Mouse (Mus musculus) lung, embryonic 16.5 days (tissue): ENCODE measurements at regions not wholly inside any gene's neighbourhood (a gene's known extent, or its start where the extent isn't known, plus 50 kb on each side); places are given as distances from the start of the nearest gene placed in this dataset.

Source experiments
- ATAC-seq: fragments of 200-750 bp; cut with Nextera tagmentation; 2 replicates; pipeline ENCODE4 v1.8.0; 2017; ENCODE audit warnings: low read depth, mild to moderate bottlenecking, moderate library complexity
- H3K27ac ChIP-seq: fragments of 300-500 bp; sonication (generic); 2 replicates; pipeline ENCODE4 v1.5.1; 2014; ENCODE audit warnings: mild to moderate bottlenecking, control low read depth, low read length
- H3K27me3 ChIP-seq: fragments of 300-500 bp; sonication (generic); 2 replicates; pipeline ENCODE4 v1.6.1; 2014; ENCODE audit warnings: low read depth, low read length, mixed read lengths; ENCODE audit not compliant: control insufficient read depth, insufficient read depth
- H3K36me3 ChIP-seq: fragments of 300-500 bp; sonication (generic); 2 replicates; pipeline ENCODE4 v1.6.1; 2014; ENCODE audit warnings: low read length; ENCODE audit not compliant: control insufficient read depth, insufficient read depth
- H3K4me1 ChIP-seq: fragments of 300-500 bp; sonication (generic); replicated peaks from 2 replicates; pipeline ENCODE4 v1.6.1; 2014; ENCODE audit warnings: low read length, mixed read lengths; ENCODE audit not compliant: control insufficient read depth, insufficient read depth
- H3K4me2 ChIP-seq: fragments of 300-500 bp; sonication (generic); 2 replicates; pipeline ENCODE4 v1.6.1; 2014; ENCODE audit warnings: low read depth, low read length, control low read depth
- H3K4me3 ChIP-seq: fragments of 300-500 bp; sonication (generic); 2 replicates; pipeline ENCODE4 v1.5.1; 2014; ENCODE audit warnings: mild to moderate bottlenecking, low read length, control low read depth
- H3K9ac ChIP-seq: fragments of 300-500 bp; sonication (generic); 2 replicates; pipeline ENCODE4 v1.6.1; 2014; ENCODE audit warnings: low read length, control low read depth
- H3K9me3 ChIP-seq: fragments of 300-500 bp; sonication (generic); 2 replicates; pipeline ENCODE4 v1.6.1; 2016; ENCODE audit warnings: low read length; ENCODE audit not compliant: control insufficient read depth
- WGBS: fragments of 180-500 bp; shearing (Covaris S2); extraction: QIAGEN DNeasy Blood & Tissue Kit; methylation state at CpG from one replicate; pipeline ENCODE4 v1.1.7; 2014; 5-methylcytosine and 5-hydroxymethylcytosine counted together

DNA sequence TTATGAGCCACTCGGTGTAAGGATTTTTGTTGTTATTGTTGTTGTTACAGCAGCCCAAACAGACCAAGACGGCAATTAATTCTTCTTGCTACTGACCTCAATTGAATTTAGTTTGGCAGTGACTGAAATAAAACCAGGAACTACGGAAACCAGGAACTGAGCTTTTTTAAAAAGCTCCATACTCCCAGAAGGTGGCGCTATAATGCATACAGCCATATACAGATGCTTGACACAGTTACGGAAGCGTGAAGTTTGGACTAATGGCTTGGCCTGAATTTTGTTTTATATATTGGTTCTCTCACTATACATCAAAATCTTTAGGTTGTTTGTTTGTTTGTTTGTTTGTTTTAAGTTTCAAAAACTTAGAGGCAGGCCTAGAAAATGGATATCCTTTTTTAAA, 98.5 kb upstream of the Adamts3 start:
- no peaks in the 10 kb centered on the region for H3K9me3 ChIP-seq
- no peak overlapping the region for H3K27ac ChIP-seq
- H3K9ac ChIP-seq = no peak overlapping the region
- ATAC-seq = no peak
- H3K27me3 ChIP-seq = no peaks in the 10 kb centered on the region
- no peak overlapping the region for H3K4me2 ChIP-seq
- H3K36me3 ChIP-seq = no peaks in the 10 kb centered on the region
- WGBS = 47% methylated on average over 6 of the region's 6 CpGs
- no peak overlapping the region for H3K4me3 ChIP-seq
- H3K4me1 ChIP-seq = no peaks in the 10 kb centered on the region

DNA sequence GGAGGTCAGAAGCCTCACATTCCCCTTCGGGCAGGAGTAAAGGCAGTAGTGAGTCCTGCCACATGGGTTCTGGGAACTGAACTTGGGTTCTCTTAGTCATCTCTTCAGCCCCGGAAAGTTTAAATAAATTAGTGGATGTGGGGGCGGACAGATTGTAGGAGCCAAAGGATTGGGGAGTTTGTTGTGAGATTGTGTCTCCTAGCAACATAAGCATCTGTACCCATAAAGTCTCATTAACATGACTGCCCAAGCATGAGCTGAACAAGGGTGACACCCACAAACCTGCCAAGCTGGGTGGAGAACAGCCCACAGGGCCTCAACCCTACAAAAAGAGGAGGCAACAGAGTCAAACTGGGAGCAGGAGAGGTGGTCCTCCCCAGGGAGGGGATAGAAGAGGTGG, 97.1 kb upstream of the Adamts3 start:
- Histone ChIP-seq H3K9ac (no peak overlapping the region), H3K4me3 (no peak overlapping the region), H3K4me2 (no peak overlapping the region), H3K4me1 (no peaks in the 10 kb centered on the region), H3K27me3 (no peaks in the 10 kb centered on the region), H3K27ac (no peak overlapping the region), H3K9me3 (no peaks in the 10 kb centered on the region), H3K36me3 (no peaks in the 10 kb centered on the region)
- WGBS = 77% methylated on average over 3 of the region's 3 CpGs
- ATAC-seq = no peak

DNA sequence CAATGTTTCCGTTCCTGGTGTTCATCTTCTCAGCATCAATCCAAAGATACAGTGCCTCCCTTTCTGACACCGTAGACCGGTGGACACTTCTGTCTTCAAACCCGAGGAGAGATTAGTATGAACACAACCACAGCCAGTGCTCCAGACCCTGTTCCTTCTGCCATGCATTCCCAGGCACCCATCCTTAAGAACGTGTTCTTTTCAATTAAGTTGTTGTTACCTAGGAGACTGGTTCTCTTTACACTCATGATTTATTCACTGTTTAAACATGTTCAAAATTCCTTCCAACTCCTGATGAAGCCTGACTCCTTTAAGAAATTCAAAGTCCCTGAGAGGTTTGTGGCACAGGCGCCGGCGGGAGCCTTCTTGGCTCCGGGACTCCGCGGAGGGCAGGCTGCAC, 69.5 kb upstream of the Adamts3 start:
- H3K36me3 ChIP-seq = no peaks in the 10 kb centered on the region
- H3K9ac ChIP-seq = no peak overlapping the region
- no peak overlapping the region for H3K4me2 ChIP-seq
- H3K4me3 ChIP-seq = no peak overlapping the region
- no peak for ATAC-seq
- no peaks in the 10 kb centered on the region for H3K27me3 ChIP-seq
- WGBS = 75% methylated on average over 11 of the region's 11 CpGs
- no peaks in the 10 kb centered on the region for H3K9me3 ChIP-seq
- no peak overlapping the region for H3K27ac ChIP-seq
- no peaks in the 10 kb centered on the region for H3K4me1 ChIP-seq

DNA sequence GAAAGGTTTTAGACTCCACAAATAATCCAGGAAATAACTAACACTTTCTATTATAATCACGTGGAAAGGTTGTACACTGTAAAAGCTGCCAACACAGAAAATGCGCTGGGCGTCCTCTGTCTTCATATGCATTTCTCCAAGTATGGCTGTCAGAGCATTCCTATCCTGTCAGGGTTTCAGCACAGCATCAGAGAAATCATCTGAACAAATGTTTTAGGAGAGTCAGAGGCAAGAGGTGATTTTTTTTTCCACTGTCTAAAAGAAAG, 62.5 kb upstream of the Adamts3 start:
- no peak overlapping the region for H3K4me2 ChIP-seq
- WGBS = 70% methylated on average over 3 of the region's 3 CpGs
- ATAC-seq = no peak
- no peak overlapping the region for H3K4me3 ChIP-seq
- H3K9ac ChIP-seq = no peak overlapping the region
- H3K36me3 ChIP-seq = no peaks in the 10 kb centered on the region
- H3K4me1 ChIP-seq = no peaks in the 10 kb centered on the region
- H3K27ac ChIP-seq = no peak overlapping the region
- H3K27me3 ChIP-seq = no peaks in the 10 kb centered on the region
- H3K9me3 ChIP-seq = no peaks in the 10 kb centered on the region

DNA sequence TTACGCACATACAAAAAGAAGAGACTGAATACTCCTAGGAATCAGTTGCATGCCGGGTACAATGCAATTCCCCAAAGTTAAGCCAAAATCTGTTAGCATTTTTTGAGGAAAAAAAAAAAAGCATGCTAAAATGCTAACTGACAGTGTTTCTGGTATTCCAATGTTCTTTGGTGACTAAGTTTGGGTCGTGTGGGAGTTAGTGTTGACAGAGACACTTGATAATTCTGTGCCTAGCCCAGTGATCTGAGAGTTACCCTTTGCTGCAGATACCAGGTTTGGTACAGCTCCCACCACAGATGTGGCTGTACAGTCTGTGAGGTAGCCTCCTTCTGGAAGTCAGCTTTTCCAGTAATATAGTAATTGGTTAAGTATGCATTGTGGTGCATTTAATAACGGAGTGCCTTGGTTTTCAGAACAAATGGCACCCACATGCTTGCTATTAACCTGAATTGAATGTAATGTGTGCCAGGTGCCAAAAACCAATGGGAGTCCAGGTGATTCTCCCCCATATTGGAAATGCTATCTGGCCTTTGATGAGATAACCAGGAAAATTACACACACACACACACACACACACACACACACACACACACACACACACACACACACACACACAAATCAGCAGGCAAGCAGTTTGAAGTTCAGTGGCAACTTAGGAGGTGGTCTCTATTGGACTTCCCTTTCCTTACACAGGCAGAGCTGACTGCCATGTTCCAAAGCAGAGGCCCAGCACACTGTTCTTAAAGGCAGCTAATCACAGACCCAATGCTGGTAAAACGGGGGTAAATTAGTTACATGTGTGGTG, 61.9 kb upstream of the Adamts3 start:
- H3K27ac ChIP-seq = no peak overlapping the region
- no peaks in the 10 kb centered on the region for H3K27me3 ChIP-seq
- H3K36me3 ChIP-seq = no peaks in the 10 kb centered on the region
- no peaks in the 10 kb centered on the region for H3K9me3 ChIP-seq
- H3K9ac ChIP-seq = no peak overlapping the region
- ATAC-seq = no peak
- H3K4me2 ChIP-seq = no peak overlapping the region
- H3K4me1 ChIP-seq = no peaks in the 10 kb centered on the region
- WGBS = 73% methylated on average over 5 of the region's 5 CpGs
- H3K4me3 ChIP-seq = no peak overlapping the region

DNA sequence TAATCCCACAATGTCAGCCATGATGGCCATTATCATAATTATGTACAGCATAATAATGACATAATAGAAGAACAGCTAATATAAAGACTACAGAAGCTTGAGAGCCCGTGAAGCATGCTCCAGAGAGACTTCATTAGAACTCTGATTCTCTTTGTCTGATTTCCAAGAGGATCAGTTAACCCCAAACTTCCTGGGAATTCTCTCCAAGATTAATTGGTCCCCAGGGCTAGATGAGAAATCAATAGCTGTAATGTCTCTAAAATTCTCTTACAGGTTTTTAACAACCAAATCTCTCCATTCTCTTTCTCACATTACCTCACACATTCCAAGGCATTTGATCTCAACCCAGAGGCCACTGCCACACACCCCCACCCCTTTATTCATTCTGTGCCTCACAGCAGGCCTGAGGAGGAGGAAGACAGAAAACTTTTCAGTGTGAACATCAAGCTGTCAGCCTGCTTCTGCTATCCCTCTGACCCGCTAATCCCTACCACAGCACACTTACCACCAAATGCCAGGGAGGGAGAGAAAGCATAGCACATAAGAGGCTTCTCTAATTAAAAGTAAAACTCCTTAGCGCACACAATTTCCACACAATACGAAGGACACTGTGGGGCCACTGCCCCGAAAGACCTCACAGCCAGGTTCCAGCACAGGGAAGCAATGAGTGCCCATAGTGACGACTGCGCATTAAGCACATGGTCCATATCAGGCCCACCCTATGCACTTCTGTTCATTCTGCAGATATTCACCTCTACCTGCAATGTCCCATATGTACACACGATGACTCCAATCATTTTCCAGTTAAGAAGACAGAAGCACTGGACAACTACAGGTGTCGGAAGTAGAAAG, 60.4 kb upstream of the Adamts3 start:
- H3K27me3 ChIP-seq = no peaks in the 10 kb centered on the region
- H3K36me3 ChIP-seq = no peaks in the 10 kb centered on the region
- no peak overlapping the region for H3K4me2 ChIP-seq
- no peak for ATAC-seq
- no peaks in the 10 kb centered on the region for H3K4me1 ChIP-seq
- no peak overlapping the region for H3K27ac ChIP-seq
- H3K9ac ChIP-seq = no peak overlapping the region
- no peaks in the 10 kb centered on the region for H3K9me3 ChIP-seq
- H3K4me3 ChIP-seq = no peak overlapping the region
- 72% methylated on average over 9 of the region's 9 CpGs for WGBS

DNA sequence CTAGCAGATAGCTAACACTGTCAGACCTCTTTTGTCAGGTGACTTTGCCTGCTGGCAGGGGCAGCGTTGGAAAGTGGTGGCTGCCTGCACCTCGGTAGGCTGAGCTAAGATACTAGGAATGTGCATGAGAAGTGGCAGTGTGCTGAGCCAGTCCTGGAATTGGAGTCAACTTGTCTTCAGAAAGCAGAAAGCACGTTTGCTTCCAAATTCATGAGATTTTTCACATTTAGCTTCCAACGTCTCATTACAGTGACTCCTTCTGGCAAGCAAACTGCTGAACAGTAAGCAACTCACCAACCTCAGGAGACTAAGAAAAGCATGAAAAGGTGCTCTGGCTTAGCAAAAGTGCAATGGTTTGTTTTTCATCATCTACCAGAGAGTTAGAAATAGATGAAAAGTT, 59.1 kb upstream of the Adamts3 start:
- H3K4me1 ChIP-seq = no peaks in the 10 kb centered on the region
- H3K27me3 ChIP-seq = no peaks in the 10 kb centered on the region
- H3K4me2 ChIP-seq = no peak overlapping the region
- H3K36me3 ChIP-seq = no peaks in the 10 kb centered on the region
- H3K9me3 ChIP-seq = no peaks in the 10 kb centered on the region
- no peak overlapping the region for H3K27ac ChIP-seq
- WGBS = 26% methylated on average over 4 of the region's 4 CpGs
- no peak overlapping the region for H3K4me3 ChIP-seq
- no peak for ATAC-seq
- H3K9ac ChIP-seq = no peak overlapping the region

DNA sequence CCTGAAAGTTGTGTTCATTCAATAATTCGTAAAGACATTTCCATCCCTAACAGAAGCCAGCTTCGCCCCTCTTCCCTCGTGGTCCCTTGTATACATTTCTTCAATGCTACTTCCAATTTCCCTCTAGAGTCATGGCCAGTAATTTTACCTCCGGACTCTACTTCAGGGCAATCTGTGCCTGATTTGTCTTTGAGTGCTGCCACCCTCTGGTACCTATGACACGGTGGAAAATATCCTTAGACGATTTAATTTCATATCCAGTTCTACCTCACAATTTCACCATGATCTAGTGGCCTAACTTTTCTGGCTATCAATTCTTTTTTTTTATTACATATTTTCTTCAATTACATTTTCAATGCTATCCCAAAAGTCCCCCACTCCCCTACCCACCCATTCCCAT, 49.9 kb upstream of the Adamts3 start:
- no peak for ATAC-seq
- Histone ChIP-seq H3K27me3 (no peaks in the 10 kb centered on the region), H3K9me3 (no peaks in the 10 kb centered on the region), H3K4me2 (no peak overlapping the region), H3K4me1 (no peaks in the 10 kb centered on the region), H3K9ac (no peak overlapping the region), H3K36me3 (no peaks in the 10 kb centered on the region), H3K4me3 (no peak overlapping the region), H3K27ac (no peak overlapping the region)
- 84% methylated on average over 6 of the region's 6 CpGs for WGBS
